Mouse (Mus musculus): ENCODE measurements around the gene Fam89a. TPM values are rescaled to one million over a fixed set of nuclear protein-coding genes. Genes with fewer than 3 reads are reported as not detected.

Fam89a gene
- total RNA-seq, 2 experiments from 2014 or later = 1.8 to 1.9 TPM

- no peak for DNase-seq
- intact Hi-C loops (cut with DNase I) = no loop called here
Measured at GRCm38 (mm10) chr8:124695424-124696100, 56.1 kb downstream of the Fam89a start.

- intact Hi-C loops (cut with DNase I) = no loop called here
- DNase-seq = no peak
Measured at GRCm38 (mm10) chr8:124691706-124692105, 59.9 kb downstream of the Fam89a start.

Other genes with a start within 250 kb of the Fam89a start
- 10 to 100 TPM; 22.0 to 23.7 TPM for gene Cog2, start 231.1 kb downstream of the Fam89a start, total RNA-seq (2021)
- 10 to 100 TPM; 13.4 to 13.5 TPM for gene Agt, start 182.1 kb downstream of the Fam89a start, total RNA-seq (2021)
- gene Capn9, start 175.7 kb downstream of the Fam89a start, total RNA-seq (2021) = under 1 TPM in 1 of 2 experiments, not detected in 1; 0.10 TPM
- 100 to 1,000 TPM in 1 of 2 experiments, 10 to 100 TPM in 1; 85.6 to 103 TPM for gene 2310022B05Rik, start 88.5 kb downstream of the Fam89a start, total RNA-seq (2021)
- 10 to 100 TPM; 19.3 to 19.9 TPM for gene Ttc13, start 29.8 kb downstream of the Fam89a start, total RNA-seq (2021)
- 1 to 10 TPM; 5.4 TPM for gene Arv1, start 29.7 kb downstream of the Fam89a start, total RNA-seq (2021)
- gene Trim67, start 41.3 kb upstream of the Fam89a start, total RNA-seq (2021) = under 1 TPM; 0.37 to 0.84 TPM
- gene Gnpat, start 111.2 kb upstream of the Fam89a start, total RNA-seq (2021) = 100 to 1,000 TPM; 148 to 164 TPM
- 10 to 100 TPM; 36.4 to 37.8 TPM for gene 2810004N23Rik, start 111.3 kb upstream of the Fam89a start, total RNA-seq (2021)
- gene Exoc8, start 145.9 kb upstream of the Fam89a start, total RNA-seq (2021) = 10 to 100 TPM; 19.7 to 20.2 TPM
- gene Sprtn, start 146.1 kb upstream of the Fam89a start, total RNA-seq (2021) = 10 to 100 TPM; 14.2 to 15.1 TPM
- 100 to 1,000 TPM; 178 to 190 TPM for gene Egln1, start 197.5 kb upstream of the Fam89a start, total RNA-seq (2021)

All from heart, postnatal 14 days (tissue).